Mouse (Mus musculus) bone marrow, adult 2 months (tissue): ENCODE measurements around the gene Ahrr. TPM values are rescaled to one million over a fixed set of nuclear protein-coding genes. Genes with fewer than 3 reads are reported as not detected.

Source experiments
- H3K27ac ChIP-seq: fragments of 200-500 bp; 2 replicates; pipeline ENCODE4 v1.5.1; 2012; ENCODE audit warnings: low read depth, mild to moderate bottlenecking, control low read depth, inconsistent platforms, low read length; ENCODE audit not compliant: control insufficient read depth, poor library complexity, insufficient read depth
- H3K4me1 ChIP-seq: fragments of 200-500 bp; 2 replicates; pipeline ENCODE4 v1.6.1; 2011; ENCODE audit warnings: low read length; ENCODE audit not compliant: control insufficient read depth, insufficient read depth
- H3K4me3 ChIP-seq: fragments of 200-500 bp; replicated peaks from 2 replicates; pipeline ENCODE3; 2011; ENCODE audit warnings: mild to moderate bottlenecking, low read depth, low read length, control low read depth; ENCODE audit not compliant: control insufficient read depth
- CTCF ChIP-seq: fragments of 200-500 bp; IDR thresholded peaks from 2 replicates; pipeline ENCODE4 v1.5.1; 2011; ENCODE audit warnings: low read length, control low read depth; ENCODE audit not compliant: control insufficient read depth, insufficient read depth
- POLR2A ChIP-seq: fragments of 200-500 bp; IDR thresholded peaks from 2 replicates; pipeline ENCODE4 v1.6.1; 2011; ENCODE audit warnings: low read depth, mild to moderate bottlenecking, control low read depth, low read length, borderline replicate concordance; ENCODE audit not compliant: control insufficient read depth
- WGBS: fragments of 180-500 bp; shearing (Covaris S2); methylation state at CpG from one replicate; pipeline ENCODE4 v1.1.7; 2018; 5-methylcytosine and 5-hydroxymethylcytosine counted together
- polyA plus RNA-seq: library from polyadenylated mRNA; stranded (reverse); fragments of >200 nt; gene quantifications from 2 replicates; pipeline ENCODE4 v1.2.4, GENCODE M21; 2011; ENCODE audit warnings: low replicate concordance; ENCODE audit not compliant: missing spikeins, insufficient read depth, insufficient read length

Ahrr gene
- polyA plus RNA-seq, 1 experiment, result not detected

DNA sequence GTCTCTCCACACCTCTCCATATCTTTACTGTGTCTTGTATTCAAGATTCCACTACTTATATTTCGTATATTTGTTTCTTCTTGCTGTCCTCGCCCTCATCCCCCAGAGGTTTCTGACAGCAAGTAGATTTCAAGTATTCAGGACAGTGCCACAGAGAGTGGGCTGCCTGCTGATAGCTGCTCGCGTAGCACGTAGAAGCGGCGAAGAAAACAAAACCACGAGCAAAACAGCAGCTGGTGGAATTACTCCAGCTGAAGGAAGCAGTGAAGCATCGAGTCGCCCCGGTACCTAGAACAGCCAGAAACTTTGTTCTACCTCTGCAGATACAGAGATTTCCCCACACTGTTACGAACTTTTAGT, 83.2 kb downstream of the Ahrr start:
- H3K4me1 ChIP-seq, result no peaks in the 10 kb centered on the region; the same call in 1 of the 2 replicates
- H3K27ac ChIP-seq, result peak overlapping the region; percentile 70
- H3K4me3 ChIP-seq, result peak overlapping the region; percentile 90
- TF ChIP-seq POLR2A (no peak), CTCF (no peak)
- WGBS, result 12% methylated on average over 12 of the region's 12 CpGs

GRCm38 (mm10) chr13:74208317-74208985, 83.7 kb downstream of the Ahrr start, which contains the start of gene Exoc3:
Gene Exoc3 (minus strand): TSS chr13:74208732.
- H3K4me1 ChIP-seq, result no peaks in the 10 kb centered on the region; the same call in 1 of the 2 replicates
- TF ChIP-seq CTCF (no peak), POLR2A (peak; percentile 93; the same call in 1 of the 2 replicates)
- H3K4me3 ChIP-seq, result peak within 1 kb of the TSS; percentile 90
- H3K27ac ChIP-seq, result peak within 1 kb of the TSS; percentile 83
- under 1% methylated on average over 39 of the region's 39 CpGs for WGBS

GRCm38 (mm10) chr13:74196451-74196850, 95.7 kb downstream of the Ahrr start:
- WGBS, result 69% methylated on average over 3 of the region's 3 CpGs
- no peak overlapping the region for H3K4me3 ChIP-seq
- H3K4me1 ChIP-seq, result no peaks in the 10 kb centered on the region
- H3K27ac ChIP-seq, result no peak overlapping the region
- TF ChIP-seq POLR2A (no peak), CTCF (no peak)

GRCm38 (mm10) chr13:74192613-74193012, 99.5 kb downstream of the Ahrr start:
- no peak overlapping the region for H3K27ac ChIP-seq
- H3K4me1 ChIP-seq, result no peaks in the 10 kb centered on the region
- H3K4me3 ChIP-seq, result no peak overlapping the region
- peak; percentile 22; the same call in 1 of the 2 replicates for TF ChIP-seq CTCF
- no peak for TF ChIP-seq POLR2A
- 89% methylated on average over 6 of the region's 6 CpGs for WGBS

DNA sequence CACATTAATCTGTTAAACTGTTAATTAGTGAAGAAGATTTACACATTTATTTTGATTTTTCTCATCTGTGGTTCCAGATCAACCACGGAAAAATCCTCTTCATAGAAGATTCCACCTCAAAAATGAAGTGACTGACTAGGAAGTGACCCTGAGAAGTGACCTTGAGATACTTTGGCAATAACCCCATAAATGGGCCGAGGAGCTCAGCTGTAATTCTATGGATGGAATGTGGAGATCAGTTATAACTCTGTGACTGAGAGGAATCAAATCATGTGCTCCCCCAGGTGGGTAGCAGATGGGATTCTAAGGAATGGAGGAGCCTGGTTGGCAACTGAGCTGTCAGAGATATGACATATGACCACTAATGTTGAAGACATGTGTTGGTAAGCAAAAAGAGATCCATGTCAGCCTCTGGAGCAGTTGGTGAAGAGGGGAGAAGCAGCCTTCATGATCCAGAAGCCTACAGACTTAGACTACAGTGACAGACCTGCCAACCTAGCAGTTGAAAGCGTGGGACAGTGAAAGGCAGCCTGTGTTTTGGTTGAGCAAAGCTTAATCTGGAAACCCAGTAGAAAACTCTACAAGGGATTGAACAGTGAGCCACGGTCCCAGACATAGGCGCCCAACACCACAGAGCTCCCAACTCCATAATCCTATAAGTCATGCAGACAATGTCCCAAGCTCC, 109.0 kb downstream of the Ahrr start:
- H3K4me3 ChIP-seq, result no peak overlapping the region
- 86% methylated on average over 5 of the region's 5 CpGs for WGBS
- TF ChIP-seq POLR2A, result no peak
- no peak for TF ChIP-seq CTCF
- H3K4me1 ChIP-seq, result no peaks in the 10 kb centered on the region
- H3K27ac ChIP-seq, result no peak overlapping the region

- H3K27ac ChIP-seq, result no peak overlapping the region
- TF ChIP-seq POLR2A (no peak), CTCF (no peak)
- 86% methylated on average over 5 of the region's 5 CpGs for WGBS
- H3K4me1 ChIP-seq, result no peaks in the 10 kb centered on the region
- no peak overlapping the region for H3K4me3 ChIP-seq
Observed at GRCm38 (mm10) chr13:74172036-74172435, 120.1 kb downstream of the Ahrr start.

- no peak overlapping the region for H3K4me3 ChIP-seq
- H3K27ac ChIP-seq, result no peak overlapping the region
- no peak for TF ChIP-seq CTCF
- no peak for TF ChIP-seq POLR2A
- H3K4me1 ChIP-seq, result no peaks in the 10 kb centered on the region; the same call in 1 of the 2 replicates
- 85% methylated on average over 10 of the region's 10 CpGs for WGBS
Observed at GRCm38 (mm10) chr13:74169446-74170164, 122.5 kb downstream of the Ahrr start.

GRCm38 (mm10) chr13:74167492-74167891, 124.6 kb downstream of the Ahrr start:
- Histone ChIP-seq H3K4me3 (no peak overlapping the region), H3K27ac (no peak overlapping the region), H3K4me1 (no peaks in the 10 kb centered on the region; the same call in 1 of the 2 replicates)
- TF ChIP-seq CTCF (no peak), POLR2A (no peak)
- 77% methylated on average over 2 of the region's 2 CpGs for WGBS
